Mouse (Mus musculus) hindbrain, embryonic 16.5 days (tissue): ENCODE measurements around the gene Ngfr. TPM values are rescaled to one million over a fixed set of nuclear protein-coding genes. Genes with fewer than 3 reads are reported as not detected.
A peak's percentile ranks its signal among the peaks of the same experiment; 100 is the strongest.

Source experiments
- ATAC-seq: fragments of 200-750 bp; cut with Nextera tagmentation; 2 replicates; pipeline ENCODE4 v1.8.0; 2017; ENCODE audit warnings: moderate TSS enrichment, moderate library complexity
- H3K27ac ChIP-seq: fragments of 300-500 bp; sonication (generic); 2 replicates; pipeline ENCODE4 v1.5.1; 2014; ENCODE audit warnings: low read depth, mild to moderate bottlenecking, control low read depth, low read length, moderate library complexity
- H3K27me3 ChIP-seq: fragments of 300-500 bp; sonication (generic); replicated peaks from 2 replicates; pipeline ENCODE4 v1.6.1; 2014; ENCODE audit warnings: low read length; ENCODE audit not compliant: control insufficient read depth, insufficient read depth
- H3K36me3 ChIP-seq: fragments of 300-500 bp; sonication (generic); 2 replicates; pipeline ENCODE4 v1.6.1; 2014; ENCODE audit warnings: mild to moderate bottlenecking, low read length, moderate library complexity, mixed read lengths; ENCODE audit not compliant: control insufficient read depth, insufficient read depth
- H3K4me1 ChIP-seq: fragments of 300-500 bp; sonication (generic); 2 replicates; pipeline ENCODE4 v1.6.1; 2014; ENCODE audit warnings: low read depth, low read length; ENCODE audit not compliant: control insufficient read depth, insufficient read depth
- H3K4me2 ChIP-seq: fragments of 300-500 bp; sonication (generic); 2 replicates; pipeline ENCODE4 v1.6.1; 2014; ENCODE audit warnings: mild to moderate bottlenecking, low read length, control low read depth, moderate library complexity
- H3K4me3 ChIP-seq: fragments of 300-500 bp; sonication (generic); 2 replicates; pipeline ENCODE4 v1.5.1; 2014; ENCODE audit warnings: mild to moderate bottlenecking, low read length, control low read depth, moderate library complexity
- H3K9ac ChIP-seq: fragments of 300-500 bp; sonication (generic); 2 replicates; pipeline ENCODE4 v1.6.1; 2014; ENCODE audit warnings: low read depth, mild to moderate bottlenecking, control low read depth, low read length, moderate library complexity
- H3K9me3 ChIP-seq: fragments of 300-500 bp; sonication (generic); 2 replicates; pipeline ENCODE4 v1.6.1; 2014; ENCODE audit warnings: mild to moderate bottlenecking, low read length, moderate library complexity; ENCODE audit not compliant: control insufficient read depth
- WGBS: fragments of 180-500 bp; shearing (Covaris S2); extraction: QIAGEN DNeasy Blood & Tissue Kit; methylation state at CpG from one replicate; pipeline ENCODE4 v1.1.7; 2014; 5-methylcytosine and 5-hydroxymethylcytosine counted together
- polyA plus RNA-seq: library from polyadenylated mRNA; unstranded; fragments of >200 nt; fragmentation: Nextera tagmentation; extraction: Ambion mirVana; gene quantifications from 2 replicates; pipeline ENCODE4 v1.2.1, GENCODE M21; 2015

Gene Ngfr
- 41.7 and 59.8 TPM in 2 replicates for polyA plus RNA-seq

- WGBS = under 1% methylated on average over 28 of the region's 39 CpGs
- Histone ChIP-seq H3K4me3 (peak within 1 kb of the TSS; percentile 51), H3K27ac (peak within 1 kb of the TSS; percentile 57; the same call in 1 of the 2 replicates), H3K4me2 (peak within 1 kb of the TSS; percentile 93), H3K4me1 (peaks cover 26% of the 10 kb centered on the region), H3K9me3 (no peaks in the 10 kb centered on the region), H3K9ac (peak within 1 kb of the TSS; percentile 70), H3K27me3 (peaks cover 16% of the 10 kb centered on the region), H3K36me3 (no peaks in the 10 kb centered on the region)
- peak; percentile 80 for ATAC-seq
These were observed at the start of gene Ngfr for GRCm38 (mm10) chr11:95587423-95587951. Ngfr (minus strand) TSS chr11:95587735.

- H3K36me3 ChIP-seq = no peaks in the 10 kb centered on the region
- no peak overlapping the region for H3K4me3 ChIP-seq
- H3K9me3 ChIP-seq = no peaks in the 10 kb centered on the region
- H3K27ac ChIP-seq = no peak overlapping the region
- H3K27me3 ChIP-seq = no peaks in the 10 kb centered on the region
- ATAC-seq = no peak
- H3K9ac ChIP-seq = no peak overlapping the region
- H3K4me2 ChIP-seq = no peak overlapping the region
- H3K4me1 ChIP-seq = no peaks in the 10 kb centered on the region
- 50% methylated on average over 2 of the region's 2 CpGs for WGBS
These were observed 47.5 kb upstream of the Ngfr start for GRCm38 (mm10) chr11:95635030-95635429.

- ATAC-seq = no peak
- no peaks in the 10 kb centered on the region for H3K9me3 ChIP-seq
- no peak overlapping the region for H3K4me2 ChIP-seq
- no peaks in the 10 kb centered on the region for H3K4me1 ChIP-seq
- no peaks in the 10 kb centered on the region for H3K27me3 ChIP-seq
- H3K27ac ChIP-seq = no peak overlapping the region
- WGBS = 59% methylated on average over 2 of the region's 2 CpGs
- H3K9ac ChIP-seq = no peak overlapping the region
- no peak overlapping the region for H3K4me3 ChIP-seq
- no peaks in the 10 kb centered on the region for H3K36me3 ChIP-seq
These were observed 46.0 kb upstream of the Ngfr start for GRCm38 (mm10) chr11:95633512-95634000.

- no peak overlapping the region for H3K9ac ChIP-seq
- no peak overlapping the region for H3K4me2 ChIP-seq
- no peaks in the 10 kb centered on the region for H3K4me1 ChIP-seq
- no peaks in the 10 kb centered on the region for H3K27me3 ChIP-seq
- 56% methylated on average over 6 of the region's 6 CpGs for WGBS
- ATAC-seq = no peak
- no peak overlapping the region for H3K27ac ChIP-seq
- no peaks in the 10 kb centered on the region for H3K9me3 ChIP-seq
- no peak overlapping the region for H3K4me3 ChIP-seq
- H3K36me3 ChIP-seq = no peaks in the 10 kb centered on the region
These were observed 44.9 kb upstream of the Ngfr start for GRCm38 (mm10) chr11:95632474-95632873.

GRCm38 (mm10) chr11:95631301-95631700 is 43.8 kb upstream of the Ngfr start:
- H3K9ac ChIP-seq = no peak overlapping the region
- ATAC-seq = no peak
- no peaks in the 10 kb centered on the region for H3K9me3 ChIP-seq
- H3K4me3 ChIP-seq = no peak overlapping the region
- no peaks in the 10 kb centered on the region for H3K27me3 ChIP-seq
- H3K4me2 ChIP-seq = no peak overlapping the region
- no peaks in the 10 kb centered on the region for H3K36me3 ChIP-seq
- H3K27ac ChIP-seq = no peak overlapping the region
- H3K4me1 ChIP-seq = no peaks in the 10 kb centered on the region
- WGBS = 80% methylated on average over 4 of the region's 4 CpGs

GRCm38 (mm10) chr11:95630558-95630957 is 43.0 kb upstream of the Ngfr start:
- no peak overlapping the region for H3K27ac ChIP-seq
- H3K4me1 ChIP-seq = no peaks in the 10 kb centered on the region
- ATAC-seq = no peak
- H3K36me3 ChIP-seq = no peaks in the 10 kb centered on the region
- 90% methylated on average over 6 of the region's 6 CpGs for WGBS
- H3K27me3 ChIP-seq = no peaks in the 10 kb centered on the region
- H3K9me3 ChIP-seq = no peaks in the 10 kb centered on the region
- H3K4me2 ChIP-seq = no peak overlapping the region
- H3K9ac ChIP-seq = no peak overlapping the region
- no peak overlapping the region for H3K4me3 ChIP-seq

- H3K4me3 ChIP-seq = no peak overlapping the region
- H3K9ac ChIP-seq = no peak overlapping the region
- 18% methylated on average over 8 of the region's 8 CpGs for WGBS
- H3K9me3 ChIP-seq = no peaks in the 10 kb centered on the region
- no peaks in the 10 kb centered on the region for H3K27me3 ChIP-seq
- peaks cover 10% of the 10 kb centered on the region for H3K4me1 ChIP-seq
- H3K36me3 ChIP-seq = no peaks in the 10 kb centered on the region
- H3K4me2 ChIP-seq = no peak overlapping the region
- H3K27ac ChIP-seq = no peak overlapping the region
- no peak for ATAC-seq
These were observed 34.9 kb upstream of the Ngfr start for GRCm38 (mm10) chr11:95622426-95622825.

GRCm38 (mm10) chr11:95621541-95622130 is 34.1 kb upstream of the Ngfr start:
- Histone ChIP-seq H3K4me2 (no peak overlapping the region), H3K4me1 (peaks cover 10% of the 10 kb centered on the region), H3K27me3 (no peaks in the 10 kb centered on the region), H3K9me3 (no peaks in the 10 kb centered on the region), H3K36me3 (no peaks in the 10 kb centered on the region), H3K4me3 (no peak overlapping the region), H3K9ac (no peak overlapping the region), H3K27ac (no peak overlapping the region)
- 34% methylated on average over 7 of the region's 9 CpGs for whole genome bisulfite sequencing
- ATAC-seq = no peak

GRCm38 (mm10) chr11:95621010-95621409 is 33.5 kb upstream of the Ngfr start:
- Histone ChIP-seq H3K9ac (no peak overlapping the region), H3K4me2 (no peak overlapping the region), H3K4me1 (peaks cover 10% of the 10 kb centered on the region), H3K4me3 (no peak overlapping the region), H3K36me3 (no peaks in the 10 kb centered on the region), H3K9me3 (no peaks in the 10 kb centered on the region), H3K27ac (no peak overlapping the region), H3K27me3 (no peaks in the 10 kb centered on the region)
- WGBS = 59% methylated on average over 4 of the region's 4 CpGs
- ATAC-seq = no peak
